Mouse (Mus musculus) retina, adult 2 months (tissue): ENCODE data around the gene Gm42372.

ENCODE experiments used
- DNase-seq: peaks from one replicate; pipeline ENCODE4 v3.0.0-alpha.2; 2012; ENCODE audit warnings: low read depth, low spot score

The Gm42372 gene

DNA sequence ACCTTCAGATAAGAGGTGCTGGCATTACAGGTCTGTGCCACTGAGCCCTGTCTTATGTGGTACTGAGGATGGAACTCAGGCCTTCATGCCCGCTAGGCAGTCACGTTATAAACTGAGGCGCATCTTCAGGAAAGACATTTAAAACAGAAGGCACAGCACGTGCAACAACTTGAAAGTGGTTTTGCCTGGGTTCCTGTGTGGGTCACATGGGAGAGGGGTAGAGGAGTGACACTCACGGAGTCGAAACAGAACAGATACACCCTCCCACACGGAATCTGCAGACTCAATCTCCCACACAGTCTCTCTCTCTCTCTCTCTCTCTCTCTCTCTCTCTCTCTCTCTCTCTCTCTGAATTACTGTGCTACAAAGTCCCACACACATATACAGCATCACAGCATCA, 47.4 kb downstream of the Gm42372 start:
- no peak for DNase-seq
